Mouse (Mus musculus) myocyte (in vitro differentiated cells): ENCODE measurements around the gene Zc3h7a.

Experiments
- MYOG ChIP-seq, 3 experiments: IDR thresholded peaks; one replicate each; pipeline ENCODE4 v1.6.1; 2011; ENCODE audit warnings: control low read depth in 2 of 3, low read depth in 2 of 3, mild to moderate bottlenecking in 2 of 3; ENCODE audit not compliant: insufficient read length in 2 of 3, control insufficient read depth in 1 of 3, insufficient read depth in 1 of 3
- POLR2A ChIP-seq: IDR thresholded peaks from one replicate; pipeline ENCODE4 v1.6.1; 2011; ENCODE audit warnings: low read depth, mild to moderate bottlenecking, control low read depth, moderate library complexity; ENCODE audit not compliant: insufficient read length
- SRF ChIP-seq: IDR thresholded peaks from one replicate; pipeline ENCODE4 v1.6.1; 2011; ENCODE audit warnings: low read depth; ENCODE audit not compliant: control insufficient read depth, insufficient read length
- TCF3 ChIP-seq: IDR thresholded peaks from one replicate; pipeline ENCODE4 v1.6.1; 2011; ENCODE audit warnings: low read depth, control low read depth; ENCODE audit not compliant: insufficient read length

GRCm38 (mm10) chr16:11177404-11177803 lies 1.2 kb upstream of the Zc3h7a start:
- TF ChIP-seq POLR2A, result no peak
- TF ChIP-seq MYOG (IDR thresholded peaks at IDR 0.05; ENCODE audit: control insufficient read depth in 1 of 3, insufficient read depth in 1 of 3, insufficient read length in 2 of 3, low read depth in 2 of 3), result no peak
- no peak for TF ChIP-seq SRF
- no peak for TF ChIP-seq TCF3
